Mouse (Mus musculus): ENCODE results near the gene Ranbp6.

Ranbp6 gene

DNA sequence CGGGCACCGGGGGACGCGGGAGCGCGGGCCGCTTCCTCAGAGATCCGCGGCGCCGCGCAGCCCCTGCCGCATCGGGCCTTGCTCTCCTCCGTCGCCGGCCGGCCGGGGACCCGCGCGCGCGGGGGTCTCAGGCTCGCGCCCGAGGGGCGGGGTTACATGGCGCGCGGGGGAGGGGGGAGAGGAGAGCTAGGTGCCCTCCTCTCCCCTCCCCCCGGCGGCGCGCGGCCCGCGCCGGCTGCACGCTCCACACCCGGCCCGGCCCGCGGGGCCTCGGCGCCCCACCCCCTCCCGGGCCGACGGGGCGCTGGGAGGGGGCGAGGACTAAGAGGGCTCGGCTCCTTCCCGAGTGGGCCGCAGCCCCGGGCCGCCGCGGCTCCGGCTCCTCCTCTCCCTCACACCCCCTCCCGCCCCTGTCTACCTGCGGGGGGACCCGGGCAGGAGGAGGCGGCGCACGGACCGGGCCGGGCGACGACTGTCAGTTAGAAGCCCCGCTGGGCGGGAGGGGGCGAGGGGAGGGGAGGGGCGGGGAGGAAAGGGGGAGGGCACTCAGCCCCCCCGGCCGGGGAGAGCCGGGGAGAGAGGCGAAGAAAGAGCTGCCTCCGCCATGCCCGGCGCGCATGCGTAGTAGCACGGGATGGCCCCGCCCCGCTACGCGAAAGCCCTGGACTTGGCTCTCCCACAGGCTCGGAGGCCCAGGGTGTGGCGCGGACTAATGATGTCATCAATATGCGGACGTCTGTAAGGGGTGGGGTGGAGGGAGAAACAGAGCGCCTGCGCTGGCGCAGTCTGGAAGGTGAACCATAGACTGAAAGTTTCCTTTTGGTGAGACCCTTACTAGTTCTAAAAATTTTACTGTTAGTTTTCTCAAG, 6.6 kb downstream of the Ranbp6 start, which contains the start of gene 9930021J03Rik:
Gene 9930021J03Rik (minus strand): TSS at position 73 of the 869 bp plus-strand sequence.
- peak; percentile 99 for DNase-seq (ENCODE audit: low read depth)

DNA sequence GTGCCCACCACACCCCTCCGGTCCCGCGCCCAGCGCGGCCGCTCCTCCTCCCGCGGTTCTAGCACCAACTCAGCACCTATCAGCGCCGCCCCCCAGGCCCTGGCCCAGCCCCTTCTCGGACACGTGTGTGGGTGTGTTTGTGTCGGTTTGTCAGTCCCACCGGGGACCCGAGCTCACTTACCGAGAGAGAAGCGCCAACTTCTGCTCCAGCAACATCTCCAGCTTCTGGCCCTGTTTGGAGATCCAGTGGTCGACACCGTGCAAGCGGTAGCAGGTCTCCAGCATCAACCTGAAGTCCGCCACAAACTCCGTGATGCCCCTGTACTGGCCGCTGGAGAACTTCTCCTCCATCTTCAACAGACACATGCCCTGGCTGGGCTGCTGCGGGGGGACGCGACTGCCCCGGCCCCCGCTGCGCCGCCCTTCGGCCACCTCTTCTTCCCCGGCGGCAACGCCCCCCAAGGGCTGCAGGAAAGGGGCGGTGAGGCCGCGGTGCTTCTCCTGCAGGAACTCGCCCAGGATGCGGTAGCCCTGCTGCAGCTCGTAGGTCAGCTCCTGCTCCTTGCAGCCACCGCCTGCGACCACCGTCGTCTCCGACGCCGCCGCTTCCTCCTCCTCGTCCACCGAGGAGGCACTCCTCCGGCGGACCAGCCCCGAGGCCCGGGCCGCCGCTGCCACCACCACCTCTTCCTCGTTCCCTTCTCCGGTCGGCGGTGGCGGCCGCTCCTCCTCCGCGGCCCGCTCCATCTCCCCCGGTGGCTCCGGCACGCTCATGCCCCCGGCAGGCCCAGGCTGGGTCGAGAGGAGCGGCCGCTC, 7.5 kb downstream of the Ranbp6 start:
- peak; percentile 85 for DNase-seq (ENCODE audit: low read depth)

DNA sequence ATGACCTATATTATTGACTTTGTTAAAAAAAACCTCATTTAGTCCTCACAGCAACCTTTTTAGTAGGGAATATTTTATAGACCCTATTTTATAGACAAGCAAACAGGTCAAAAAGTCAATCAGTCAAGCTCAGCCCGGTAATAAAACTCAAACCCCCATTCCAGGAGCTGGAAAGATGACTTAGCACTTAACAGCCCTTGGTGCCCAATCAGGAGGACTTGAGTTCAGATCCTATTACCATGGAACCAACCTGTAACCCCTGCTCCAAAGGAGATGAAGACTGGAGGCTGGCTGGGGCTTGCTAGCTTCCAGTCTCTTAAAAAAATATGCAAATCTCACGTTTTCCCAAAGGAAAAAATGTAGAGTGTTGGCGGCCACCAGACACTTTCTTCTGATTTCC, 8.8 kb downstream of the Ranbp6 start:
- no peak for DNase-seq (ENCODE audit: low read depth)

DNA sequence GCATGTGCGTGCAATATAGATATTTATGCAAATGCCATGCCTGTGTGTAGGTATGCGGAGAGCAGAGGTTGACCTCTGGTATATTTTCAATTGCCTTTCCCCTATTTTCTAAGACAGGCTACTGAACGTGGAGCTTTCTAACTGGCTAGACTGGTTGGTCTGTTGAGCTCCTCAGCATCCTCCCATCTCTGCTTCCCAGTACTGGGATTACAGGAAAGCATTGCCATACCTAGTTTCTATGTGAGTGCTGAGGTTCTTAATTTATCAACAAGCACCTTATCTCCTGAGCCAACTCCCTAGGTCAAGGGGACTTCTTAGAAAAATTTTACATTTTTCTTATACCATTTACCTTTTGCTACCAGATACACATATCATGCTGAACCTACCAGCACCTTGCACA, 15.4 kb downstream of the Ranbp6 start:
- DNase-seq (ENCODE audit: low read depth) = no peak

DNA sequence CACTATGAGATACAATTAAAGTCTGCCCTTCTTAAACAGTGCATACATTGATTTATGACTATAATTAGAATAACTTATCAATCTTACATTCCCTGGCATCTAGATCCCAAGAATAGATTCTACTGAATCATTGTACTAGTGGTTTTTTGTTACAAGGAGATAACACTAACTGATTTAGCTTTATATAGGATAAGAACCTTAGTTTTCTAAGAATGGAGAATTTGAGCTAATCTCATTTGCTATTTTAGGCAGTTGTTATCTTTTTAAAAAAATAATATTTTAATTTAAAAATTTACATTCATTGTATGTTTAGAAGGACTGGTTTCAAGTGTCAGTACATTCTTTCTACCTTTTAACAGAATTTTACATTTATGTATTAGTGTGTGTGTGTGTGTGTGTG, 24.8 kb downstream of the Ranbp6 start:
- no peak for DNase-seq (ENCODE audit: low read depth)

DNA sequence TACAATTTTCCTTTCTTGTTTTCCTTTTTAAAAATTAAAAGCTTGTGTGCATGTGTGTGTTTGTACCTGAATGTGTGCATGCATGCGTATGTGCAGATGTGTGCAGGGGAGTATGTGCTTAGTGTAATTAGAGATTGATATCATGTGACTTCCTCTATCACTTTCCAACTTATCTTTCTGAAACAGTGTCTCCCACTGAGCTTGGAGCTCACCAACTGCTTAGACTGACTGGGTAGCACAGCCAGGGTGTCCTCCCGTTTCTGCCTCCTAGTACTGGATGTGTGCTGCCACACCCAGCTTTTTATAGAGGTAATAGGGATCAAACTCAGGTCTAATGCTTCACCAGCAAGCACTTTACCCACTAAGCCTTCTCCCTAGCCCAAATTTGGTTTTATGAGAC, 29.9 kb downstream of the Ranbp6 start:
- DNase-seq (ENCODE audit: low read depth) = no peak

Measured in induced T-regulatory cell, adult 2 months (primary cell).